Mouse (Mus musculus): ENCODE measurements around the gene Ttc6. TPM values are rescaled to one million over a fixed set of nuclear protein-coding genes. Genes with fewer than 3 reads are reported as not detected.

The Ttc6 gene
- total and polyA plus RNA-seq, 3 experiments = 0.10 TPM; not detected in 2

GRCm38 (mm10) chr12:57534879-57535611, 28.9 kb upstream of the Ttc6 start:
- H3K79me2 ChIP-seq (replicated peaks; ENCODE audit: control insufficient read depth, insufficient read depth, low read length) = no peaks in the 10 kb centered on the region
- H3K4me1 ChIP-seq (ENCODE audit: control insufficient read depth, insufficient read depth, low read length) = no peaks in the 10 kb centered on the region
- no peak overlapping the region for H3K4me3 ChIP-seq
- intact Hi-C loops (cut with DNase I) = no loop called here
- no peak overlapping the region for H3K27ac ChIP-seq
- TF ChIP-seq EP300 (IDR thresholded peaks at IDR 0.05; ENCODE audit: insufficient read depth, low read depth, low read length) (no peak), CTCF (IDR thresholded peaks at IDR 0.05) (no peak), POLR2A (IDR thresholded peaks at IDR 0.05; ENCODE audit: insufficient read depth, low read depth, low read length) (no peak)
- no peaks in the 10 kb centered on the region for H3K36me3 ChIP-seq (ENCODE audit: control insufficient read depth, insufficient read depth, low read length)
- H3K27me3 ChIP-seq (ENCODE audit: control insufficient read depth, insufficient read depth, low read length) = peaks cover 32% of the 10 kb centered on the region
- DNase-seq = no peak
- 5% methylated on average over 39 of the region's 39 CpGs for WGBS
- H3K9ac ChIP-seq (ENCODE audit: low read depth, low read length) = no peak overlapping the region

GRCm38 (mm10) chr12:57536056-57536908, 27.6 kb upstream of the Ttc6 start:
- intact Hi-C loops (cut with DNase I) = no loop called here
- H3K36me3 ChIP-seq (ENCODE audit: control insufficient read depth, insufficient read depth, low read length) = no peaks in the 10 kb centered on the region

GRCm38 (mm10) chr12:57536909-57537670, 26.8 kb upstream of the Ttc6 start:
- Histone ChIP-seq H3K79me2 (replicated peaks; ENCODE audit: control insufficient read depth, insufficient read depth, low read length) (no peaks in the 10 kb centered on the region), H3K4me1 (ENCODE audit: control insufficient read depth, insufficient read depth, low read length) (no peaks in the 10 kb centered on the region), H3K9ac (ENCODE audit: low read depth, low read length) (no peak overlapping the region), H3K4me3 (no peak overlapping the region), H3K27me3 (ENCODE audit: control insufficient read depth, insufficient read depth, low read length) (peaks cover 34% of the 10 kb centered on the region), H3K36me3 (ENCODE audit: control insufficient read depth, insufficient read depth, low read length) (no peaks in the 10 kb centered on the region), H3K27ac (no peak overlapping the region)
- intact Hi-C loops (cut with DNase I) = no loop called here
- TF ChIP-seq POLR2A (IDR thresholded peaks at IDR 0.05; ENCODE audit: insufficient read depth, low read depth, low read length) (no peak), EP300 (IDR thresholded peaks at IDR 0.05; ENCODE audit: insufficient read depth, low read depth, low read length) (no peak), CTCF (IDR thresholded peaks at IDR 0.05) (no peak)
- 13% methylated on average over 11 of the region's 11 CpGs for WGBS
- DNase-seq = no peak

More at GRCm38 (mm10) chr12:57536056-57536908, 27.6 kb upstream of the Ttc6 start:
- H3K27ac ChIP-seq = no peak overlapping the region
- no peak for DNase-seq
- WGBS = 4% methylated on average over 25 of the region's 25 CpGs
- H3K4me1 ChIP-seq (ENCODE audit: control insufficient read depth, insufficient read depth, low read length) = no peaks in the 10 kb centered on the region
- no peak overlapping the region for H3K4me3 ChIP-seq
- H3K27me3 ChIP-seq (ENCODE audit: control insufficient read depth, insufficient read depth, low read length) = peaks cover 32% of the 10 kb centered on the region
- no peaks in the 10 kb centered on the region for H3K79me2 ChIP-seq (replicated peaks; ENCODE audit: control insufficient read depth, insufficient read depth, low read length)
- no peak overlapping the region for H3K9ac ChIP-seq (ENCODE audit: low read depth, low read length)
- TF ChIP-seq EP300 (IDR thresholded peaks at IDR 0.05; ENCODE audit: insufficient read depth, low read depth, low read length) = no peak
- no peak for TF ChIP-seq CTCF (IDR thresholded peaks at IDR 0.05)
- no peak for TF ChIP-seq POLR2A (IDR thresholded peaks at IDR 0.05; ENCODE audit: insufficient read depth, low read depth, low read length)

- H3K79me2 ChIP-seq (replicated peaks; ENCODE audit: control insufficient read depth, insufficient read depth, low read length) = no peaks in the 10 kb centered on the region
- DNase-seq = no peak
- intact Hi-C loops (cut with DNase I) = no loop called here
- WGBS = 6% methylated on average over 21 of the region's 21 CpGs
- TF ChIP-seq EP300 (IDR thresholded peaks at IDR 0.05; ENCODE audit: insufficient read depth, low read depth, low read length) (no peak), CTCF (IDR thresholded peaks at IDR 0.05) (no peak), POLR2A (IDR thresholded peaks at IDR 0.05; ENCODE audit: insufficient read depth, low read depth, low read length) (no peak)
- peaks cover 42% of the 10 kb centered on the region for H3K27me3 ChIP-seq (ENCODE audit: control insufficient read depth, insufficient read depth, low read length)
- no peaks in the 10 kb centered on the region for H3K4me1 ChIP-seq (ENCODE audit: control insufficient read depth, insufficient read depth, low read length)
- no peak overlapping the region for H3K9ac ChIP-seq (ENCODE audit: low read depth, low read length)
- H3K36me3 ChIP-seq (ENCODE audit: control insufficient read depth, insufficient read depth, low read length) = no peaks in the 10 kb centered on the region
- H3K27ac ChIP-seq = no peak overlapping the region
- H3K4me3 ChIP-seq = no peak overlapping the region
Observed at GRCm38 (mm10) chr12:57537791-57538587, 25.9 kb upstream of the Ttc6 start.

Data from heart, adult 2 months (tissue).